Mouse (Mus musculus): ENCODE data around the gene Gm45062. TPM values are rescaled to one million over a fixed set of nuclear protein-coding genes. Genes with fewer than 3 reads are reported as not detected.

Gene Gm45062
- 1.3 and 1.5 TPM in 2 replicates for total RNA-seq (2012; rRNA removed)

DNA sequence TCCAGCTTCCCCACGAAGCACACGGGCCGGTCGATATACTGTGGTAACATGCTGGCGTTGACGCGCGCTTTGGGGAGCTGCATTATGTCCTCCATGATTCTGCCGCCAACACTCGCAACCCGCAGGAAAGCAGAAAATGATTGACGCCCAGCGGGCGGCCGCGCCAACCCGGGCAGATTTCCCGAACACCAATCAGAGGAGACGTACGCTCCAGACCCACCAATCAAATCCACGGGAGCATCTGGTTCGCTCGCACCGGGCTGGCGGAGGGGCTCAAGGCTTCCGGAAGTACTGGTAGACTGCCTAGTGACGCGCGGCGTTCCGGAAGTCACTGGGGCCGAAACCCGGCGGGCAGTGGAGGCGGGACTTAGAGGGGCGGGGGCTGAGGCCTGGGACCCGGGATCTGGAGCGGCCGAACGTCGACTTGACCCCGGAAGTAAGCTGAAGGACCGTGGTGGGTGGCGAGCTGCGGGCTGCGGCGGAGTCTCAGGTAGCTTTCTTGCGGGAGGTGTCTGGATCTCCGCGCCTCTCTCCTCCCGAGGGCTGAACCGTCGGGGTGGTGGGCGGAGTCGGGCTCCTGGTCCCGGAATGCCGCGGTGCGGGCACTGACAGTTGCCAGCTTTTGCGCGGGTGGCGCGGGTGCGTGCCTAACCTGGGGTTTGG, at the start of gene Gm45062, which contains the start of the genes Rpa3 and Umad1:
Gm45062 (plus strand) TSS at position 447 of the 663 bp plus-strand sequence.
Rpa3 (minus strand) TSS at position 170 of the 663 bp plus-strand sequence.
Umad1 (plus strand) TSS at position 285 of the 663 bp plus-strand sequence.
- TF ChIP-seq ZC3H11A (IDR thresholded peaks at IDR 0.05; ENCODE audit: borderline replicate concordance, low read depth, low read length) (no peak), CHD2 (IDR thresholded peaks at IDR 0.05; ENCODE audit: low read depth, low read length) (peak; percentile 74), HCFC1 (IDR thresholded peaks at IDR 0.05; ENCODE audit: borderline replicate concordance, insufficient read depth, low read length) (0 out of 2 replicates have a peak, but pooled peaks have one; percentile 24), ZNF384 (IDR thresholded peaks at IDR 0.05; ENCODE audit: low read depth, low read length) (no peak), MAFK (IDR thresholded peaks at IDR 0.05; ENCODE audit: insufficient read depth, low read depth, low read length) (no peak)
- Histone ChIP-seq H3K27ac (ENCODE audit: insufficient read depth, low read depth, low read length, poor library complexity, severe bottlenecking) (peak within 1 kb of the TSS; percentile 54; the same call in 1 of the 2 replicates), H3K36me3 (ENCODE audit: control insufficient read depth, insufficient read depth, low read length, poor library complexity, severe bottlenecking) (no peaks in the 10 kb centered on the region), H3K9ac (ENCODE audit: insufficient read depth, low read depth, low read length, poor library complexity, severe bottlenecking) (peak within 1 kb of the TSS; percentile 93), H3K9me3 (ENCODE audit: control insufficient read depth, insufficient read depth, low read depth, low read length) (no peaks in the 10 kb centered on the region), H3K4me1 (ENCODE audit: control insufficient read depth in 2 of 2, insufficient read depth in 2 of 2, low read length in 2 of 2, poor library complexity in 1 of 2) (no peaks in the 10 kb centered on the region), H3K4me3 (ENCODE audit: insufficient read depth in 1 of 2, low read depth in 1 of 2, low read length in 2 of 2, poor library complexity in 1 of 2, severe bottlenecking in 1 of 2) (peak within 1 kb of the TSS; percentile 95 to 98)
- DNase-seq (ENCODE audit: low read depth, low spot score): peak; percentile 92
- in situ Hi-C loops (cut with MboI; ENCODE audit: low sequenced_read_pairs in 2 of 2, unreplicated experiment in 2 of 2): no loop called here

DNA sequence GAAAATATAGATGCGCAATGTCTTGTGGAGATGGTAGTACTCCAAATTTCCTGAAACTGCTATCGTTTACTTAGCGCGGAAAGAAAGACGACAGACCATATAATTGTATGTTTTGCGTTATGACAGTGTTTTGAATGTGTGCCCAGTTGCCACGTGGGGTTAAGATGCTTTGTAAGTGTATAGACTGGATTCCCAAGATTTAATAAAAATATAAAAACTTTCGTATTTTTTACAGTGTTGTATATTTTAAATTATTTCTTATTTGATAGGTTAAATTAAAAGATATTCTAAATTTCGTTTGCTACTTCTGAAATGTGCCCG, 49.4 kb upstream of the Gm45062 start:
- in situ Hi-C loops (cut with MboI; ENCODE audit: low sequenced_read_pairs in 2 of 2, unreplicated experiment in 2 of 2): no loop called here
- no peaks in the 10 kb centered on the region for H3K4me1 ChIP-seq (ENCODE audit: control insufficient read depth in 2 of 2, insufficient read depth in 2 of 2, low read length in 2 of 2, poor library complexity in 1 of 2)
- H3K9ac ChIP-seq (ENCODE audit: insufficient read depth, low read depth, low read length, poor library complexity, severe bottlenecking): peak overlapping the region; percentile 77; the same call in 1 of the 2 replicates
- no peaks in the 10 kb centered on the region for H3K36me3 ChIP-seq (ENCODE audit: control insufficient read depth, insufficient read depth, low read length, poor library complexity, severe bottlenecking)
- TF ChIP-seq HCFC1 (IDR thresholded peaks at IDR 0.05; ENCODE audit: borderline replicate concordance, insufficient read depth, low read length) (no peak), ZC3H11A (IDR thresholded peaks at IDR 0.05; ENCODE audit: borderline replicate concordance, low read depth, low read length) (no peak), MAFK (IDR thresholded peaks at IDR 0.05; ENCODE audit: insufficient read depth, low read depth, low read length) (no peak), CHD2 (IDR thresholded peaks at IDR 0.05; ENCODE audit: low read depth, low read length) (no peak), ZNF384 (IDR thresholded peaks at IDR 0.05; ENCODE audit: low read depth, low read length) (no peak)
- DNase-seq (ENCODE audit: low read depth, low spot score): no peak
- H3K4me3 ChIP-seq (ENCODE audit: insufficient read depth in 1 of 2, low read depth in 1 of 2, low read length in 2 of 2, poor library complexity in 1 of 2, severe bottlenecking in 1 of 2): peak overlapping the region; percentile 73 to 81
- no peaks in the 10 kb centered on the region for H3K9me3 ChIP-seq (ENCODE audit: control insufficient read depth, insufficient read depth, low read depth, low read length)
- H3K27ac ChIP-seq (ENCODE audit: insufficient read depth, low read depth, low read length, poor library complexity, severe bottlenecking): no peak overlapping the region

DNA sequence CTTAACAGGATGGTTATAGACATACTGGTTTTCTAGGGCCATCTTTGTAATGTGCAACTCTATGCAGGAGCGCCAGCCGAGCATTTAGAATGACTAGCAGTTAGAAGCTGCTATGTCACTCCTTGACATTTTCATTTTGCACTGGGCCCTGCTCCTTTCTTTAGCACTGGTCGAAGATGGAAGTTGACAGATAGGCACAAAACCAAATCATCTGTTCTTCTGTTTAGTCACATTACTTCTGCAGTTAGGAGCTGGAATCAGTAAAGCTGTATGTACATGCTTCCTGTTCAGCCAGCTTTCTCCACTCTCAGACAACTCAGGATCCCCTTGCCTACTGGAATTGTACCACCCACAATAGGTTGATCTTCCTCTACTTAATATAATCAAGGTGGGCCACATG, 48.6 kb upstream of the Gm45062 start:
- H3K9me3 ChIP-seq (ENCODE audit: control insufficient read depth, insufficient read depth, low read depth, low read length): no peaks in the 10 kb centered on the region
- TF ChIP-seq ZC3H11A (IDR thresholded peaks at IDR 0.05; ENCODE audit: borderline replicate concordance, low read depth, low read length): no peak
- no peak for DNase-seq (ENCODE audit: low read depth, low spot score)
- in situ Hi-C loops (cut with MboI; ENCODE audit: low sequenced_read_pairs in 2 of 2, unreplicated experiment in 2 of 2): no loop called here
- H3K27ac ChIP-seq (ENCODE audit: insufficient read depth, low read depth, low read length, poor library complexity, severe bottlenecking): no peak overlapping the region
- H3K4me1 ChIP-seq (ENCODE audit: control insufficient read depth in 2 of 2, insufficient read depth in 2 of 2, low read length in 2 of 2, poor library complexity in 1 of 2): no peaks in the 10 kb centered on the region
- no peak overlapping the region for H3K4me3 ChIP-seq (ENCODE audit: insufficient read depth in 1 of 2, low read depth in 1 of 2, low read length in 2 of 2, poor library complexity in 1 of 2, severe bottlenecking in 1 of 2)
- H3K9ac ChIP-seq (ENCODE audit: insufficient read depth, low read depth, low read length, poor library complexity, severe bottlenecking): no peak overlapping the region
- H3K36me3 ChIP-seq (ENCODE audit: control insufficient read depth, insufficient read depth, low read length, poor library complexity, severe bottlenecking): no peaks in the 10 kb centered on the region

DNA sequence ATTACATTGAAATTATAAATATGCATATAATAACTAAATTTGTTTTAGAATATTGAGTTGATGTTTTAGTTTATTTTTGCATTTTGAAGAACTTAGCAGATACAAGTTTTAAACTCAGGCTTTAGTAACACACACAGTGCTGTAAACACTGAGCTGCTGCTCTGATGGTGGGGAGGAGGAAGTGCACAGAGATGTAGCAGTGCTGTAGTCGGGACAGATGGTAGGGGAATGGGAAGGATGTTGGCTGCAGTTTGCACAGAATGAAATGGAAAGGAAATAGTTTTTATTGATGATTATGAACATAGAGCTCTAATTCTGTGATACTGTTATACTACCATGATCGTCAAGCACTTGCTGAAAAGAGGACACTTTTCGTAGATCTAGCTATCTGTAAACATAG, 32.2 kb upstream of the Gm45062 start:
- Histone ChIP-seq H3K9ac (ENCODE audit: insufficient read depth, low read depth, low read length, poor library complexity, severe bottlenecking) (no peak overlapping the region), H3K4me3 (ENCODE audit: insufficient read depth in 1 of 2, low read depth in 1 of 2, low read length in 2 of 2, poor library complexity in 1 of 2, severe bottlenecking in 1 of 2) (no peak overlapping the region), H3K9me3 (ENCODE audit: control insufficient read depth, insufficient read depth, low read depth, low read length) (no peaks in the 10 kb centered on the region; the same call in 1 of the 2 replicates), H3K36me3 (ENCODE audit: control insufficient read depth, insufficient read depth, low read length, poor library complexity, severe bottlenecking) (peaks cover 2% of the 10 kb centered on the region; the same call in 1 of the 2 replicates), H3K27ac (ENCODE audit: insufficient read depth, low read depth, low read length, poor library complexity, severe bottlenecking) (no peak overlapping the region), H3K4me1 (ENCODE audit: control insufficient read depth in 2 of 2, insufficient read depth in 2 of 2, low read length in 2 of 2, poor library complexity in 1 of 2) (no peaks in the 10 kb centered on the region)
- in situ Hi-C loops (cut with MboI; ENCODE audit: low sequenced_read_pairs in 2 of 2, unreplicated experiment in 2 of 2): no loop called here
- TF ChIP-seq HCFC1 (IDR thresholded peaks at IDR 0.05; ENCODE audit: borderline replicate concordance, insufficient read depth, low read length): no peak
- no peak for TF ChIP-seq ZNF384 (IDR thresholded peaks at IDR 0.05; ENCODE audit: low read depth, low read length)
- no peak for TF ChIP-seq CHD2 (IDR thresholded peaks at IDR 0.05; ENCODE audit: low read depth, low read length)
- TF ChIP-seq MAFK (IDR thresholded peaks at IDR 0.05; ENCODE audit: insufficient read depth, low read depth, low read length): no peak
- no peak for DNase-seq (ENCODE audit: low read depth, low spot score)
